Mouse (Mus musculus) embryonic facial prominence, embryonic 12.5 days (tissue): ENCODE data around the gene Rundc3a. TPM values are rescaled to one million over a fixed set of nuclear protein-coding genes. Genes with fewer than 3 reads are reported as not detected.

ENCODE experiments used
- ATAC-seq: fragments of 200-750 bp; cut with Nextera tagmentation; 2 replicates; pipeline ENCODE4 v1.8.0; 2017; ENCODE audit not compliant: insufficient number of reproducible peaks, insufficient read depth, low FRiP score, low TSS enrichment
- H3K27ac ChIP-seq: fragments of 300-500 bp; sonication (generic); 2 replicates; pipeline ENCODE4 v1.5.1; 2016; ENCODE audit warnings: mild to moderate bottlenecking
- H3K27me3 ChIP-seq: fragments of 300-500 bp; sonication (generic); 2 replicates; pipeline ENCODE4 v1.6.1; 2016; ENCODE audit warnings: mild to moderate bottlenecking, moderate library complexity
- H3K36me3 ChIP-seq: fragments of 300-500 bp; sonication (generic); 2 replicates; pipeline ENCODE4 v1.6.1; 2016; ENCODE audit warnings: mild to moderate bottlenecking
- H3K4me1 ChIP-seq: fragments of 300-500 bp; sonication (generic); 2 replicates; pipeline ENCODE4 v1.6.1; 2016
- H3K4me2 ChIP-seq: fragments of 300-500 bp; sonication (generic); replicated peaks from 2 replicates; pipeline ENCODE4 v1.6.1; 2016; ENCODE audit warnings: mild to moderate bottlenecking, moderate library complexity
- H3K4me3 ChIP-seq: fragments of 300-500 bp; sonication (generic); 2 replicates; pipeline ENCODE4 v1.5.1; 2016; ENCODE audit warnings: mild to moderate bottlenecking
- H3K9ac ChIP-seq: fragments of 300-500 bp; sonication (generic); 2 replicates; pipeline ENCODE4 v1.6.1; 2016; ENCODE audit warnings: mild to moderate bottlenecking, moderate library complexity
- H3K9me3 ChIP-seq: fragments of 300-500 bp; sonication (generic); 2 replicates; pipeline ENCODE4 v1.6.1; 2016; ENCODE audit warnings: mild to moderate bottlenecking, moderate library complexity
- WGBS: fragments of 180-500 bp; shearing (Covaris S2); methylation state at CpG from one replicate; pipeline ENCODE4 v1.1.7; 2016; 5-methylcytosine and 5-hydroxymethylcytosine counted together
- polyA plus RNA-seq: library from polyadenylated mRNA; unstranded; fragments of >200 nt; fragmentation: Nextera tagmentation; extraction: Ambion mirVana; gene quantifications from 2 replicates; pipeline ENCODE4 v1.2.1, GENCODE M21; 2016

Gene Rundc3a
- polyA plus RNA-seq, 1 experiment from 2014 or later = 15.9 TPM

DNA sequence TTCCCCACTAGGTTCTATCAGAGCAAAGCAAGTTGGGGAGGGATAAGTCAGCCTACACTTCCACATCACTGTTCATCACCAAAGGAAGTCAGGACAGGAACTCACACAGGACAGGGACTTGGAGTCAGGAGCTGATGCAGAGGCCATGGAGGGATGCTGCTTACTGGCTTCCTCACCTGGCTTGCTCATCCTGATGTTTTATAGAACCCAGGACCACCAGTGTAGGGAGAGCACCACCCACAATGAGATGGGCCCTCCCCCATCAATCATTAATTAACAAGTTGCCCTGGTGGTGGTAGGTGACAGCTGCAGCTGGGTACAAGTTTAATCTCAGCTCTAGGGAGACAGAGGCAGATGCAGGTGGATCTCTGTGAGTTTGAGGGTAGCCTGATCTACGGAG, 24.0 kb downstream of the Rundc3a start:
- Histone ChIP-seq H3K27me3 (no peaks in the 10 kb centered on the region), H3K27ac (no peak overlapping the region), H3K4me3 (no peak overlapping the region), H3K9ac (no peak overlapping the region), H3K4me2 (no peak overlapping the region), H3K4me1 (no peaks in the 10 kb centered on the region), H3K9me3 (no peaks in the 10 kb centered on the region), H3K36me3 (no peaks in the 10 kb centered on the region)
- WGBS = 85% methylated on average over 1 of the region's 1 CpGs
- no peak for ATAC-seq

DNA sequence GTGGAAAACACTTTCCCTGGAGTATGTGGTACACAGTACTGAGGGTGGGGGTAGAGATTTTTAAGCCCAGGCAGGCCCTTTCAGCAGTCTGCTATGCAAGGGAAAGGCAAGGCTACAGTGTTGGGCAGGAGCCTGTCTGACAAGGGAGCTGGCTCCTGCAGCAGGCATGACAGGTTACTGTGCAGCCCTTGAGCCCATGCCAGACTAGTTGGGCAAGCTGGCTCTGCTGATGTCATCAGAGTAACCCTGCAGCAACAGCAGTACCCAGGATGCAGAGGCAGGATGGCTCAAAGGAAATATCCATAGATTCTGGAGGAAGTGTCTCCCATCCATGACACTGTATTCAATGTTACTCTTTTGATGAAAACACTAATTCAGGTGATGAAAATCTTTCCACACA, 25.7 kb downstream of the Rundc3a start:
- Histone ChIP-seq H3K9ac (no peak overlapping the region), H3K4me3 (no peak overlapping the region), H3K27me3 (no peaks in the 10 kb centered on the region), H3K9me3 (no peaks in the 10 kb centered on the region), H3K36me3 (no peaks in the 10 kb centered on the region), H3K4me2 (no peak overlapping the region), H3K27ac (no peak overlapping the region), H3K4me1 (no peaks in the 10 kb centered on the region)
- ATAC-seq = no peak

DNA sequence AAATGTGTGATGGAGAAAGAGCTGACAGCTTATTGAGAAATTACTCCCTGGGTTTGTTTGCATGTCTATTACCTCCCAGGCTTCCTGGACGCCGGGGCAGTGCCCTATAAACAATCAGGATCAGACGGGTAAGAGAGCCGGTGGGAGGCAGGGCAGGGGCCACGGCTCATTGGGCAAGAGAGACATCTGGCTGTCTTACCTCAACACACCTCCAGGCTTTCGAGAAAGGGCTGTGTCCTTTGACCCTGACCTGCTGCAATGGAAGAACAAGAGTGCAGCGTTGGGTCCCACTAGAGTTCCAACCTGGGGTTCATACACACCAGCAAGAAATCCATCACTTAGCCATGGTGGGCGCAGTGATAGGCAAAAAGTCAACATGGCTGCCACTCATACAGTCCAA, 28.4 kb downstream of the Rundc3a start:
- Histone ChIP-seq H3K4me2 (no peak overlapping the region), H3K9me3 (no peaks in the 10 kb centered on the region), H3K4me3 (no peak overlapping the region), H3K4me1 (no peaks in the 10 kb centered on the region), H3K27ac (no peak overlapping the region), H3K27me3 (no peaks in the 10 kb centered on the region), H3K9ac (no peak overlapping the region), H3K36me3 (no peaks in the 10 kb centered on the region)
- no peak for ATAC-seq
- 58% methylated on average over 8 of the region's 8 CpGs for WGBS

DNA sequence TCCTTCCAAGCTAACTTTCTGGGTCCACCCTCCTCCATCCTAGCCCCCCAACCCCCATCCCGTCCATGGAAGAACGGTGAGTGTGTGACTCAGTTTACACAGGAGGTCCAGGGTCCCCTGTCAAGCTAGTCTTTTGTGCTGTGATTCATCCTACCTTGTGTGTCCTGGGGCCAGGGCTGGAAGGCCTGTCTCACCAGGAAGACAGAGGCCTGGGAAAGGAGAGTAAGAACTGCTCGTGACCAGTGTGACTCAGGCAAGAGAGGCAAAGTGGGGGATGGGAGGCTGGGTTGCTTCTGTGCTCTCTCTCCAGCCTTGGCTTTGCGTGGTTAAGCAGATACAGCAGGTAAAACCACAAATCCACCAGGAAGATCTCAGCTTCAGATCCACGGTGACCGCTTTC, 31.5 kb downstream of the Rundc3a start:
- Histone ChIP-seq H3K9me3 (no peaks in the 10 kb centered on the region), H3K27ac (no peak overlapping the region), H3K4me2 (no peak overlapping the region), H3K27me3 (no peaks in the 10 kb centered on the region), H3K36me3 (no peaks in the 10 kb centered on the region), H3K9ac (no peak overlapping the region), H3K4me1 (peaks cover 7% of the 10 kb centered on the region), H3K4me3 (no peak overlapping the region)
- ATAC-seq = no peak
- WGBS = 72% methylated on average over 6 of the region's 6 CpGs

DNA sequence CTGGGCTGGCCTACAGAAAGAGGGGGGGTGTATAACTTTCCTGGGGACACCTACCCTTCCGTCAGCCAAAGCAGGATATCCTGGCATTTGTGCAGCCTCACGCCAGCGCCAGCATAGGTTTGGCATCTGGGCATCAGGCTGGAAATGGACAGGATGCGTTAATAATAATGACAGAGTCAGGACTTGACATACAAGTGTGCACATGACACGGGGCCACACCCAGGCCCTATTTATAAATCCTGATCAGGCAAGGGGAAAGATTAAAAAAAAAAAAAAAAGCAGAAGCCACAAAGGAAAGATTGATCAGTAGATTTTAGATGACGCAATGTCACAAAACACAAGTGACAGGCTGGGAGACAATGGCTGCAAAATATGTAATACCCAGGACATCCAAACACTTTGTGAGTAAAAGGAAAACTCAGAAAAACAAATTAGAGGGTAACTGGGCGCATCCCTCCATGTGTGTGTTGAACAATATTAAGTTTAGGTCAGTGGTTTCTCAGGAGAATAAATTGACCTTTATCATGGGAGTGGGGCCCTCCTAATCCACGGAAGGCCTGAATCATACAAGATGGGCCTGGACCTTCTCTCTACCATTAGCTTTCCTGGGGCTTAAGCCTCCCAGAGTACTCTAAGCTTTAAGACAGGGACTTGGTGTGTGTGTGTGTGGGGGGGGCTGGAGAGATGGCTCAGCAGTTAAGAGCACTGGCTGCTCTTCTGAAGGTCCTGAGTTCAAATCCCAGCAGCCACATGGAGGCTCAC, 32.5 kb downstream of the Rundc3a start:
- Histone ChIP-seq H3K4me1 (peaks cover 10% of the 10 kb centered on the region), H3K4me3 (no peak overlapping the region), H3K9me3 (no peaks in the 10 kb centered on the region), H3K9ac (no peak overlapping the region), H3K4me2 (no peak overlapping the region), H3K27me3 (no peaks in the 10 kb centered on the region), H3K36me3 (no peaks in the 10 kb centered on the region), H3K27ac (no peak overlapping the region)
- 80% methylated on average over 8 of the region's 8 CpGs for WGBS
- ATAC-seq = no peak

DNA sequence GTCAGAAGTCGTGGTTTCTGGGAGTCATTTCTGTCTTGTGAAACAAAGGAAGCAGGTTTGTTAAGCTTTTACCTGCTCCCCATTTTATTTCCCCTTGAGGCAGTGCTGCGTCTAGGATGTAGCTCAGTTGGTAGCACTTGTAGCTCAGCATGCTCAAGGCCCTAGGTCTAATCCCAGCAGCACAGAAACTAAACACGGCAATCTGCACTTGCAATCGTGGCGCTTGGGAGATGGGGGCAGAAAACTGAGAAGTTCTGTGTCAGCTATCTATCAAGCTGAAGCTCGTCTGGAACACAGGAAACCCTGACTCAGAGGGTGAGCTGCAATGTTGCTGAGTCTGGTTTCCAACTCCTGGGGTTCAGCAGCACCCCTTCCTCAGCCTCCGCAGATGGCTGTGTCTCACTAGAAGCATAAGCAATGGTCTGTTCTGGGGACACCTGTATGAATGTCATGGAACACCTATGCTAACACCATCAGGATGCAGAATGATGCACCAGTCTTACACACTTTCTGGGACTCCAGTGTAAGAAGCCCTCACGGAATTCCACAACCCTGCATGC, 35.9 kb downstream of the Rundc3a start:
- WGBS = 70% methylated on average over 8 of the region's 8 CpGs
- no peak overlapping the region for H3K27ac ChIP-seq
- H3K9ac ChIP-seq = peak overlapping the region; percentile 63; the same call in 1 of the 2 replicates
- peak overlapping the region; percentile 56; the same call in 1 of the 2 replicates for H3K4me3 ChIP-seq
- H3K4me2 ChIP-seq = peak overlapping the region; percentile 85; the same call in 1 of the 2 replicates
- no peaks in the 10 kb centered on the region for H3K9me3 ChIP-seq
- 0 out of 2 replicates have a peak, but pooled peaks cover 9% of the 10 kb centered on the region for H3K36me3 ChIP-seq
- no peaks in the 10 kb centered on the region for H3K27me3 ChIP-seq
- H3K4me1 ChIP-seq = peaks cover 26% of the 10 kb centered on the region
- no peak for ATAC-seq

DNA sequence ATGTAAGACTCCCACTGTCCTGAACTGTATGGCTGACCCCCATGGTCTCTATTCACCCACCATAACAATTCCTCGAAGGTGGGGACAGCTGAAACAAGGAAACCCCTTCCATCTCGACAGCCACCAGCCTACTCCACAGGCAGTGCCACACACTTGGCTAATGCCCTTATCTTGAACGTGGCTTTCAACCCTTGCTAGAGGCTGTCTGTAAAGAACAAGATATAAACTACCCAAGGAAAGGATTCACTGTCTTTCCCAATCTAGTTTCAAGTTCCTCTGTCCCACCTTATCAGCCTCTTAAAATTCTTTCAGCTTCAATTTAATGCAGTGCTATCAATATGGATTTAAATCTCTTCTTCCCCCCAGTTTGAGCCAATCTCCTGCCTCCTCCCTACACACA, 36.3 kb downstream of the Rundc3a start:
- Histone ChIP-seq H3K4me1 (peaks cover 26% of the 10 kb centered on the region), H3K4me2 (peak overlapping the region; percentile 85), H3K9me3 (no peaks in the 10 kb centered on the region), H3K9ac (peak overlapping the region; percentile 63), H3K4me3 (peak overlapping the region; percentile 56), H3K27ac (0 out of 2 replicates have a peak overlapping the region, but pooled peaks have one; percentile 46), H3K27me3 (no peaks in the 10 kb centered on the region), H3K36me3 (0 out of 2 replicates have a peak, but pooled peaks cover 10% of the 10 kb centered on the region)
- WGBS = 45% methylated on average over 3 of the region's 3 CpGs
- no peak for ATAC-seq

DNA sequence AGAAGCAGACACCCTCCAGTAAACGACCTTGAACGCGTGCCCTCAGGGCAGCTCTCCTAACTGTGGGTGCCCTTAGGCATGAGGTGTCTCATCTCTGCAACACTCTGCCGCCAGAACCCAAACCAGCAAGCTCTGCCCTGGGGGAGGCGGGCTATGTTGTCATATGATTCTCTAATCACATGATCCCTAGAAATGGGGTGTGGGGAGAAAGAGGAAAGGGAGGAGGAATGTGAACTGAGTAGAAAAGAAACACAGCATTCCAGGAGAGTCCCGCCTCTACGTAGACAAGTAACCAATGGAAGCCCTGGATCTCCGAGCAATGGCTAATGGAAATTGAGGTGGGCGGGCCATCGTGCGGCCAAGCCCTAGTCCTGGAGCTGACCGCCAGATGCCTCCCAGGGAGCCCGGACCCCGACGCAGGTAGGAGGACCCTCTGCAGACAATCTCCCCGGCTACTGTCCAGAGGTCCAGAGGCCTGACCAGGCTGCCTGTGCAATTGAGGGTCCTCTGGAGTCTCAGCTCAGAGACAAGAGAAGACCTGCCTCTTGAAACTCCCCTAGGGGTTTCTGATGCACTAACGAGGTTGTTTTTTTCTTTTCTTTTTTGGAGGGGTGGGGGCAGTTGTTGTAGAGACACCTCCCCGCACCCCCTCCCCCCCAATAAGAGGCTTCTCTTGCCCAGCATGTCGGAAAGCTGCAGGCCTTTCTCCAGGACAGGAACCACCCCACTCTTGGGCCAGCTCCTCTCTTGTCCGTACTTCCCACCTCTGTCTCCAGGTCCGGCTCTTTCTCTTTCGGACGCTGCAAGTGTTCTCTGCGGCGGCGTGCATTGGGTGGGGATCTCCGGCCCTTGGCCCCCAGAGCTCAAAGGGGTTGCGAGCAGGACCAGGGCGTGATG, 37.2 kb downstream of the Rundc3a start, which contains the start of gene Grn:
TSS of gene Grn (plus strand) at position 195 of the 897 bp plus-strand sequence.
- peaks cover 26% of the 10 kb centered on the region for H3K4me1 ChIP-seq
- peak within 1 kb of the TSS; percentile 65 for H3K27ac ChIP-seq
- no peaks in the 10 kb centered on the region for H3K27me3 ChIP-seq
- H3K4me2 ChIP-seq = peak within 1 kb of the TSS; percentile 85
- no peaks in the 10 kb centered on the region for H3K9me3 ChIP-seq
- H3K36me3 ChIP-seq = peaks cover 17% of the 10 kb centered on the region
- H3K4me3 ChIP-seq = peak within 1 kb of the TSS; percentile 56
- ATAC-seq = peak; percentile 87
- under 1% methylated on average over 29 of the region's 29 CpGs for WGBS
- peak within 1 kb of the TSS; percentile 71 for H3K9ac ChIP-seq

DNA sequence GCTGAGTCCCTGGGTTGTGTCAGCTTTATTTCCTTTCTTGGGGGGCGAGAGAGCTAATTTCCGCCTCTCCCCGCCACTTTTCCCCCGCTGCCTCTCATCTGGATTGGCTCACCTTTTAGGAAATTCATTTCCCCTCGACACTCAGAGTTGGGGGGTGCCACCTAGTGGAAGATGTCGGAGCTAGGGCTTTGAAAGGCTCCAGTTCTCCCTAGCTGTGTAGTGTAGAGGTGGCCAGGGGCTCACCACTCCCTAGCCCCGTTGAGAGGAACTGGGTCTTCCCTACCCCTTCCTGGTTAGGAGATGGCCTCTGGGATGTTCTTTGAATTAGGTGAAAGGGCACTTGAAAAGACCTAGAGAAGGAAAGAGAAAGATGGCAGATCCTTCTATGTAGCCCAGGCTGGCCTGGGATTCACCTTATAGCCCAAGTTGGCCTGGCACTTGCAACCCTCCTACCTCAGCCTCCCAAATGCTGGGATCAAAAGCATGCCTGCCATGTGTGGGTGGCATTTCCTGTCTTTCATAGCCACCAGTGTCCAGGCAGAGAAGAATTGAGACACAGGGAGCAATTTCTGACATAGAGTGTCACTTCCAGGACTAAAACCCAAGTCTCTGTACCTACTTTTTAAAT, 37.9 kb downstream of the Rundc3a start:
- Histone ChIP-seq H3K4me3 (peak overlapping the region; percentile 56), H3K27ac (peak overlapping the region; percentile 65), H3K9ac (peak overlapping the region; percentile 71), H3K4me2 (peak overlapping the region; percentile 85), H3K36me3 (peaks cover 25% of the 10 kb centered on the region), H3K9me3 (no peaks in the 10 kb centered on the region), H3K4me1 (peaks cover 26% of the 10 kb centered on the region), H3K27me3 (no peaks in the 10 kb centered on the region)
- no peak for ATAC-seq
- under 1% methylated on average over 7 of the region's 7 CpGs for WGBS

DNA sequence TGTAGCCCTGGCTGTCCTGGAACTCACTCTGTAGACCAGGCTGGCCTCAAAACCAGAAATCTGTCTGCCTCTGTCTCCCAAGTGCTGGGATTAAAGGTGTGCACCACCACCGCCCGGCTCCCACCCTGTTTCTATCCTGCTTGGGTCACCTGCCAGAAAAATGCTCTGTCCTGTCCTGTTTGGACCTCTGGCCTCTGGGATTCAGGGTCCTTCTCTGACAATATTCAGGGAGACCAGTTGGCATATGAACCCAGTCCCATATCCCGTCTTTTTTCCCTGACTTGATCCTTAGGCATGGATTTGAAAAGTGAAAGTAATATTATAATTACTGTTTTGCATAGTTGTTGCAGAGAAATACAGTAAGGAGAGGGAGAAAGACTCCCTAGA, 38.5 kb downstream of the Rundc3a start:
- WGBS = 76% methylated on average over 3 of the region's 3 CpGs
- no peak overlapping the region for H3K27ac ChIP-seq
- peaks cover 26% of the 10 kb centered on the region for H3K4me1 ChIP-seq
- no peak overlapping the region for H3K4me3 ChIP-seq
- peaks cover 29% of the 10 kb centered on the region for H3K36me3 ChIP-seq
- H3K27me3 ChIP-seq = no peaks in the 10 kb centered on the region
- no peaks in the 10 kb centered on the region for H3K9me3 ChIP-seq
- no peak for ATAC-seq
- H3K9ac ChIP-seq = no peak overlapping the region
- H3K4me2 ChIP-seq = no peak overlapping the region

DNA sequence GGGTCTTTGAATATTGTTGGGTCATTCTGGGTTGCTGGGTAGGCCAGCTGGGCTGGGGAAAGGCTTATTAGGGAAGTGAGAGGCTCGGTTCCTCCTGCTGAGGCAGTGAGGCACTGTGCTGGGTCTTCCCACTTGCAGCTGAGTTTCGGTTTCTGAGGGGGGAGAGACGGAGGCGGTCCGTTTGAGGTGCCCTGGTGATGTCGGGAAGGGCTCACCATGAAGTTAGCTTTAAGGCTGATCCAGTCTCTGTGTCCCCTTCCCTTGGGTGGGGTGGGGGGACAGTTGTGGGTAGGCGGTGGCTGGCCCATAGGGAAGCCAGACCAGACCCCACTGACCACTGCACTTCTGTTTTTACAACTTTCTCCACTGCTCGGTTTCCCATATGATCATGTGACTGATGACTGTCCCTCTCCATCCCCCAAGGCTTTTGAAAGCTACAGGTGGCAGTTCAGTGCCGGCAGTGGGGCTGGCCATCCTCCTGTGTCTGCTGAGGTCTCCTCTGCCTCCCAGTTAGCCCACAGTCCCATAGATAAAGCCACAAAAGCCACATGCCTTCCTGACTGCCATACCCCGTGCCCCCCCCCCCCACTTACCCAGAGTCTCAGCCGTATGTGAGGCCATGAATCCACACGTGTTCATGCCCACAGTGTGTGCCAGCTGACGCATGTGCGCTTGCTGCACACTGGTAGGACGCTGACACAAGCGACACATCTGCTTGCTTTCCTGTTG, 39.1 kb downstream of the Rundc3a start:
- Histone ChIP-seq H3K9ac (no peak overlapping the region), H3K9me3 (no peaks in the 10 kb centered on the region), H3K36me3 (peaks cover 33% of the 10 kb centered on the region), H3K4me3 (no peak overlapping the region), H3K4me1 (peaks cover 31% of the 10 kb centered on the region), H3K4me2 (0 out of 2 replicates have a peak overlapping the region, but pooled peaks have one; percentile 17), H3K27ac (no peak overlapping the region), H3K27me3 (no peaks in the 10 kb centered on the region; the same call in 1 of the 2 replicates)
- ATAC-seq = no peak
- WGBS = 71% methylated on average over 16 of the region's 16 CpGs
